14 mouse cellular contexts compared by ENCODE assay signal in the genomic region with DNA sequence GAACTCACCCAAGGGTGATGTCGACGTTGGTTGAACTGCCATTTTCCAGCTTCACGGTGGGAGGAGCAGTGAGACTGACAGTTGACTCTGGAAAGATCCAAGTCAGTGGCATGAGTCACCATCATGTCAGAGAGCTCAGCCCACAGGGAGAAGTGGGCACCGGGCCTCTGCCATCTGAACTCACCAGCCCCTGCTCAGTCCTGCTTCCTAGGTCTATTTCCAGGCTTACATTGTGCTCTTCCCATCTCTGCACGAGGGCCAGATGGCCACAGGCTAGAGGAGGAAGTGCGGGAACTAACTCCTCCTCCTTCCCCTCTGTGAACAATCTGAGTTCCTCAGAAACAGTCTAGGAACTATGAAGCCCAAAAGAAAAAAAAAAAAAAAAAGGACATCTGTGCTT. TPM values are rescaled to one million over a fixed set of nuclear protein-coding genes. Genes with fewer than 3 reads are reported as not detected.
A peak's percentile ranks its signal among the peaks of the same experiment; 100 is the strongest.
DNase-seq lines count a peak whose midpoint lies in the region; ATAC-seq and TF ChIP-seq lines count a peak whose summit lies in the region.
"Had no signal": no experiment of that assay in that cellular context is flagged by ENCODE, and none has a peak within 500 bp of the region (broad histone marks: within the 10 kb centered on the region; RNA-seq: fewer than 3 reads in every experiment).

No protein-coding gene starts in this region.

- peak; percentile 92 for ATAC-seq in granulocyte monocyte progenitor cell, adult 5-6 weeks (replicated peaks; ENCODE audit: poor library complexity, severe bottlenecking)
- no peak for ATAC-seq in liver, embryonic 12.5 days
- ATAC-seq in midbrain, postnatal 0 days (ENCODE audit: low FRiP score), result no peak
- ATAC-seq: hindbrain, postnatal 0 days; midbrain, embryonic 16.5 days had no signal

- 43% methylated on average over 6 of the region's 6 CpGs for WGBS in liver, embryonic 12.5 days (ENCODE audit: insufficient replicate concordance)
- WGBS in midbrain, postnatal 0 days, result 81% methylated on average over 6 of the region's 6 CpGs

- H3K27me3 ChIP-seq in liver, embryonic 12.5 days (replicated peaks), result no peaks in the 10 kb centered on the region
- H3K27me3 ChIP-seq in midbrain, postnatal 0 days (ENCODE audit: insufficient read depth, low read length), result no peaks in the 10 kb centered on the region
- H3K27me3 ChIP-seq: embryonic facial prominence, embryonic 12.5 days; forebrain, embryonic 12.5 days; lung, embryonic 15.5 days had no signal

- H3K4me2 ChIP-seq in liver, embryonic 12.5 days, result no peak overlapping the region
- no peak overlapping the region for H3K4me2 ChIP-seq in midbrain, postnatal 0 days (ENCODE audit: low read depth, low read length, poor library complexity, severe bottlenecking)
- H3K4me2 ChIP-seq: embryonic facial prominence, embryonic 12.5 days; forebrain, embryonic 12.5 days; lung, embryonic 15.5 days had no signal

- H3K36me3 ChIP-seq in liver, embryonic 12.5 days, result peaks cover 23% of the 10 kb centered on the region
- peaks cover 41% of the 10 kb centered on the region for H3K36me3 ChIP-seq in midbrain, postnatal 0 days (ENCODE audit: insufficient read depth, low read length)
- H3K36me3 ChIP-seq: lung, embryonic 15.5 days had no signal

- H3K9ac ChIP-seq in liver, embryonic 12.5 days, result no peak overlapping the region
- no peak overlapping the region for H3K9ac ChIP-seq in midbrain, postnatal 0 days (replicated peaks; ENCODE audit: low read length, poor library complexity, severe bottlenecking)
- H3K9ac ChIP-seq: embryonic facial prominence, embryonic 12.5 days; forebrain, embryonic 12.5 days; lung, embryonic 15.5 days had no signal

- H3K4me1 ChIP-seq in liver, embryonic 12.5 days, result peaks cover 9% of the 10 kb centered on the region
- H3K4me1 ChIP-seq in midbrain, postnatal 0 days (ENCODE audit: insufficient read depth, low read length), result peaks cover 10% of the 10 kb centered on the region; the same call in 1 of the 2 replicates

- no peak for TF ChIP-seq CTCF in midbrain, postnatal 0 days (IDR thresholded peaks at IDR 0.05)

- no peak overlapping the region for H3K27ac ChIP-seq in liver, embryonic 12.5 days
- no peak overlapping the region for H3K27ac ChIP-seq in midbrain, postnatal 0 days (ENCODE audit: low read depth, low read length)
- H3K27ac ChIP-seq: embryonic facial prominence, embryonic 12.5 days; forebrain, embryonic 12.5 days; hindbrain, postnatal 0 days; lung, embryonic 15.5 days had no signal

- no peak overlapping the region for H3K4me3 ChIP-seq in liver, embryonic 12.5 days
- no peak overlapping the region for H3K4me3 ChIP-seq in midbrain, postnatal 0 days (ENCODE audit: low read depth, low read length)
- H3K4me3 ChIP-seq: embryonic facial prominence, embryonic 12.5 days; forebrain, embryonic 12.5 days; lung, embryonic 15.5 days had no signal

- peak; percentile 33 for DNase-seq in adrenal gland, postnatal 14 days
- no peak for DNase-seq in adrenal gland, adult 8-10 months
- DNase-seq in 3T3-L1 (ENCODE audit: low read depth, low spot score), result peak; percentile 88
- DNase-seq in cerebellum, adult 11 months, result peak; percentile 48
- DNase-seq in urinary bladder, postnatal 36 days (ENCODE audit: low spot score in 2 of 2), result no peak
- no peak for DNase-seq in midbrain, postnatal 0 days (ENCODE audit: low spot score)
- DNase-seq: gastrocnemius, postnatal 25 days had no signal

- no peaks in the 10 kb centered on the region for H3K9me3 ChIP-seq in liver, embryonic 12.5 days (replicated peaks)
- H3K9me3 ChIP-seq in midbrain, postnatal 0 days (ENCODE audit: low read length), result no peaks in the 10 kb centered on the region
- H3K9me3 ChIP-seq: embryonic facial prominence, embryonic 12.5 days; forebrain, embryonic 12.5 days; lung, embryonic 15.5 days had no signal

RNA-seq across cellular contexts. Expression of gene Ctns, which starts 5.8 kb away (rescaled TPM):
- total RNA-seq in adrenal gland, postnatal 14 days (2021), result 12.9 and 16.6 TPM in 2 replicates
- total RNA-seq in adrenal gland, adult 8-10 months (2022), result 10 to 100 TPM; 15.3 to 26.2 (median 20.2) TPM
- 24.7 and 26.8 TPM in 2 replicates for total RNA-seq in granulocyte monocyte progenitor cell, adult 5-6 weeks (2014; fragmentation: Nextera tagmentation)
- 15.6 and 17.5 TPM in 2 replicates for total RNA-seq in granulocyte monocyte progenitor cell, adult 5-6 weeks (2017)
- polyA plus RNA-seq in liver, embryonic 12.5 days (2016; fragmentation: Nextera tagmentation; extraction: Ambion mirVana), result 7.5 and 8.2 TPM in 2 replicates
- total RNA-seq in midbrain, postnatal 0 days (2014; rRNA removed), result 21.5 and 22.9 TPM in 2 replicates
- polyA plus RNA-seq in midbrain, postnatal 0 days (2015; fragmentation: Nextera tagmentation; extraction: Ambion mirVana), result 13.0 and 13.3 TPM in 2 replicates

RNA-seq across cellular contexts. Expression of gene Shpk, which starts 6.2 kb away (rescaled TPM):
- total RNA-seq in adrenal gland, postnatal 14 days (2021), result 10.3 and 11.8 TPM in 2 replicates
- 10 to 100 TPM; 12.0 to 19.3 (median 14.2) TPM for total RNA-seq in adrenal gland, adult 8-10 months (2022)
- total RNA-seq in granulocyte monocyte progenitor cell, adult 5-6 weeks (2014; fragmentation: Nextera tagmentation), result 1.8 and 1.9 TPM in 2 replicates
- 1.8 and 3.1 TPM in 2 replicates for total RNA-seq in granulocyte monocyte progenitor cell, adult 5-6 weeks (2017)
- 2.1 and 2.3 TPM in 2 replicates for polyA plus RNA-seq in liver, embryonic 12.5 days (2016; fragmentation: Nextera tagmentation; extraction: Ambion mirVana)
- total RNA-seq in midbrain, postnatal 0 days (2014; rRNA removed), result 2.2 and 2.7 TPM in 2 replicates
- polyA plus RNA-seq in midbrain, postnatal 0 days (2015; fragmentation: Nextera tagmentation; extraction: Ambion mirVana), result 2.2 and 2.3 TPM in 2 replicates

RNA-seq across cellular contexts. Expression of gene Tax1bp3, which starts 16.2 kb away (rescaled TPM):
- total RNA-seq in adrenal gland, postnatal 14 days (2021), result 69.6 and 69.7 TPM in 2 replicates
- total RNA-seq in adrenal gland, adult 8-10 months (2022), result 100 to 1,000 TPM in 1 of 4 experiments, 10 to 100 TPM in 3; 61.0 to 105 (median 84.6) TPM
- 10.4 and 19.9 TPM in 2 replicates for total RNA-seq in granulocyte monocyte progenitor cell, adult 5-6 weeks (2014; fragmentation: Nextera tagmentation)
- total RNA-seq in granulocyte monocyte progenitor cell, adult 5-6 weeks (2017), result 6.3 and 11.7 TPM in 2 replicates
- polyA plus RNA-seq in liver, embryonic 12.5 days (2016; fragmentation: Nextera tagmentation; extraction: Ambion mirVana), result 44.2 and 44.5 TPM in 2 replicates
- 43.8 and 55.6 TPM in 2 replicates for total RNA-seq in midbrain, postnatal 0 days (2014; rRNA removed)
- polyA plus RNA-seq in midbrain, postnatal 0 days (2015; fragmentation: Nextera tagmentation; extraction: Ambion mirVana), result 91.0 and 100 TPM in 2 replicates

RNA-seq across cellular contexts. Expression of gene Emc6, which starts 16.2 kb away (rescaled TPM):
- total RNA-seq in adrenal gland, postnatal 14 days (2021), result 104 and 115 TPM in 2 replicates
- 10 to 100 TPM; 47.4 to 77.6 (median 63.9) TPM for total RNA-seq in adrenal gland, adult 8-10 months (2022)
- total RNA-seq in granulocyte monocyte progenitor cell, adult 5-6 weeks (2014; fragmentation: Nextera tagmentation), result 71.0 and 77.9 TPM in 2 replicates
- total RNA-seq in granulocyte monocyte progenitor cell, adult 5-6 weeks (2017), result 50.7 and 76.5 TPM in 2 replicates
- polyA plus RNA-seq in liver, embryonic 12.5 days (2016; fragmentation: Nextera tagmentation; extraction: Ambion mirVana), result 108 and 110 TPM in 2 replicates
- total RNA-seq in midbrain, postnatal 0 days (2014; rRNA removed), result 141 and 143 TPM in 2 replicates
- polyA plus RNA-seq in midbrain, postnatal 0 days (2015; fragmentation: Nextera tagmentation; extraction: Ambion mirVana), result 169 and 182 TPM in 2 replicates

RNA-seq across cellular contexts. Expression of gene P2rx5, which starts 32.8 kb away (rescaled TPM):
- total RNA-seq in adrenal gland, postnatal 14 days (2021), result 12.7 and 14.2 TPM in 2 replicates
- total RNA-seq in adrenal gland, adult 8-10 months (2022), result 1 to 10 TPM; 2.2 to 5.2 (median 2.6) TPM
- not detected in 2 replicates for total RNA-seq in granulocyte monocyte progenitor cell, adult 5-6 weeks (2014; fragmentation: Nextera tagmentation)
- not detected in 2 replicates for total RNA-seq in granulocyte monocyte progenitor cell, adult 5-6 weeks (2017)
- polyA plus RNA-seq in liver, embryonic 12.5 days (2016; fragmentation: Nextera tagmentation; extraction: Ambion mirVana), result 0.32 and 0.54 TPM in 2 replicates
- 1.1 TPM in 1 of 2 replicates, not detected in the other for total RNA-seq in midbrain, postnatal 0 days (2014; rRNA removed)
- 0.28 and 0.50 TPM in 2 replicates for polyA plus RNA-seq in midbrain, postnatal 0 days (2015; fragmentation: Nextera tagmentation; extraction: Ambion mirVana)

Comparison
In these comparisons a context has a peak if more than half of its experiments do, and no peak if none do; other contexts are left out.
1. DNase-seq: peak in adrenal gland, postnatal 14 days (single experiment), 3T3-L1 (single experiment) and cerebellum, adult 11 months (single experiment); none in adrenal gland, adult 8-10 months (single experiment), urinary bladder, postnatal 36 days (0 of 2) and midbrain, postnatal 0 days (single experiment).